Mouse (Mus musculus): ENCODE results near the gene Gm47429.
"Not testable (repeated sequence)": the region's sequence is repeated elsewhere in the genome, so short reads cannot be mapped to it uniquely, and the experiment has no call there.

The Gm47429 gene

DNA sequence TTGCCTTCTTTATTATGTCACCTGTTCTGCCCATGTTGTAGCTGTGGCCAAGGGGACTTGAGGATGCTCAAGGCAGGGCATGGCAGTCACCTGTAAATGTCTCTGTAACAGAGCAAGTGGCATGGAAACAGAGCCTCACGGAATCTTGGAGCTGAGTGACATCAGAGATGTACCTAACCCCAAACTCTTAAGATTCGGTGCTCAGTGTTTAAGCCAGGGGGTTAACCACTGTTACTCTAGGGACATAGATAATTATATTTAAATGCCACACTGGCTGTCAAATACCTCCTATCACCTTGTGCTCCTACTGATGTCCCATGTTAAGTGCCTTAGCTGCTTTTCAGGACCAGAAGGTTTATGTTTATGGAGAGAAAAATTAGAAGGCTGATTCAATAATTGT is at the start of gene Gm47429:
TSS of gene Gm47429 (minus strand) at position 101 of the 400 bp plus-strand sequence.
- no peak for DNase-seq (ENCODE audit: low spot score)

GRCm38 (mm10) chr13:50488510-50488909 is 44.8 kb upstream of the Gm47429 start:
- not testable (repeated sequence) for DNase-seq (ENCODE audit: low spot score)

GRCm38 (mm10) chr13:50467007-50467406 is 23.3 kb upstream of the Gm47429 start, which contains the start of gene Nutm2:
Nutm2 (plus strand) TSS chr13:50467307.
- DNase-seq (ENCODE audit: low spot score), result no peak

DNA sequence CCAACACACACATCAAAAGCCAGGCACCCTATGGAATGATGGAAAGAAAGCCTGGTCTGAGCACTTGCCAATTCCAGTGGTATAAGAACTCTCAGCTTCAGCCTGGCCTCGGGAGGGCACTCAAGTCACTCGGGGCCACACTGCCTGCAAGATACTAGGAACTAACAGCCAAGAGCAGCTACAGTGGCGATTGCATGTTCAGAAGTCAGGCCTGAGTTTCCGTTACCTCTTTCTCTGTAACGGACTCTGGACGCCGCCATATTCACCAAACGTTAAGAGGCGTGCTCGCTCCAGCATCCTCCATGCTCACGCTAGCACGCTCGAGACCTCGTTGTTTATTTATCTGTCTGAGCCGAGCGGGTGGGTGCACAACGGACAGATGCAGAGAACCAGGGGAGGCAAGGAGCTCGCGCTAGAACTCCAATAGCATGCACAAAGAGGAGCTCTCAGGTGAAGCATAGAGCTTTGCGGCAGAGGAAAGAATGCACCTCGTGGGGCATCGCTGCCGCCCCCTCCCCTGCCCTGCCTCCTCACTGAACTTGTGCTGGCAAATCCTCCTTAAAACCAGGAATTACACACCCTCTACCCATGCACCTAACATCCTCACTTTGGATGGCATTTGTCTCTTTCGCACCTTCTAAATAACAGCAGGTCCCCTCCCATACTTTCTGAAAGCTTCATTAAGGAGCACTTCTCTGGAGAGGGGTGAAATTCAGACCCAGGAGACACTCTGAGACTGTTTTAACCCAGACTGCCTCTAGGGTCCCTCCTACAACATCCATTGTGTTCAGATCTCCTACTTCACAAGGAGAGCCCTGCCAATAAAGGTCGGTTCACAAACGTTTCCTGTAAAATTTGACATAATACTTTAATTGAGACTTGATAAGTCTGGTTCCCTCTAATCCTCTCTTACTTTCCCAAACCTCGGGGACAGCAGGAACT is 21.2 kb upstream of the Gm47429 start:
- DNase-seq (ENCODE audit: low spot score), result no peak

DNA sequence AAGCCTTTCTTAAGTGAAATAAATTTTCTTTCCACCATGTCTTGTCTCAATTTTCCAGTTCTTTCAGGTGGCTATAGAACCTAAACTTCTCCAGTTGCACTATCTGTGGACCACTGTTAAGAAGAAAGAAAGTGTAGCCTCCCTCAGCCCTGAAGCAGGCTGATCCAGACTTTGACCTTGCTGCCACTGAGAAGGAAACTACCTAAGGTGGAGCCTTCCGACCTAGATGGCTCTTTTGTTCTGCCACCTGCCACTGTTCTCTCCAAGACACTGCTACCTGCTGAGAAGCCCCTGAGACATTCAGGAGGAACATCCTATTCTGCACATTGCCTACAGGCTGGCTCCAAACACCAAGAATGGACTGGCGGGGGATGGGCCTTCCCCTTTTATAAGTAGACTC is 16.7 kb upstream of the Gm47429 start:
- DNase-seq (ENCODE audit: low spot score), result not testable (repeated sequence)

- DNase-seq (ENCODE audit: low spot score), result no peak
Observed at GRCm38 (mm10) chr13:50453426-50453825, 9.7 kb upstream of the Gm47429 start.

GRCm38 (mm10) chr13:50452266-50452665 is 8.6 kb upstream of the Gm47429 start:
- peak; percentile 19 for DNase-seq (ENCODE audit: low spot score)

DNA sequence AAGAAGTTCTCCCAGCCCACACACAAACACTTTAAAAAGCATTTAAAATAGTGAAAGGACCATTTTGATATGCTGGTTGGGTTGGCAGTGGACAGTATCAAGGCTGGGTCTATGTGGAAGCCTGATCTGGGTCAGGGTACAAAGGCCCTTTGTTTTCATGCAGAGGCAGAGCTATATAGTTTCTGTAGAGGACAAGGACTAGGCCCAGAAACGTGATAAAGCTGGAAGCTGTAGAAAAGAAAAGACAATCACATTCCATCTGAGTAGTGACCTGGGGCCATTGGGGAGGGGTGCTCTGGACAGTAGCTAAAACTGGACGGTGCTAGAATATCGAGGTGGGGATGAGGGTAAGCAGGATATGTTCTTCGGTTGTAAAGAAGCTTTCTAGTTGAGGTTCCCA is 1.5 kb upstream of the Gm47429 start:
- no peak for DNase-seq (ENCODE audit: low spot score)

DNA sequence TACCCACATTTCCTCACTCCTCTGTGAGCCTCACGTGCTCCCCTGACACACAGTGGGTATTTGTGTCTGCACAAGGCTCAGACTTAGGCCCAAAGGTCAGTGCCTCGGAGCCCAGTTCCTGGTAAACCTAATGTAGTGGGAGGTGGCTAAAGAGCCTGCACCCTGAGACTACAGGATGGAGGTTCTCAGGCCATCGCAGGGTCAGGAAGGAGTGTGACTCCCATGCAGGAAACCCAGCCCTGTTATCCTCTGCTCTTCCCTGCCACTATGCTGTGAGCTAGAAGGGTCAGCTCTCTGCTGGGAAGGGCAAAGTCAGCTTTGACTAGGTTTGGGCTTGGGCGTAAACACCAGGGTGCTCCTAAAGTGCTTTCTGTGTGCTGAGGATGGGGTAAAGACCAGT is 17.0 kb downstream of the Gm47429 start:
- DNase-seq (ENCODE audit: low spot score), result no peak

DNA sequence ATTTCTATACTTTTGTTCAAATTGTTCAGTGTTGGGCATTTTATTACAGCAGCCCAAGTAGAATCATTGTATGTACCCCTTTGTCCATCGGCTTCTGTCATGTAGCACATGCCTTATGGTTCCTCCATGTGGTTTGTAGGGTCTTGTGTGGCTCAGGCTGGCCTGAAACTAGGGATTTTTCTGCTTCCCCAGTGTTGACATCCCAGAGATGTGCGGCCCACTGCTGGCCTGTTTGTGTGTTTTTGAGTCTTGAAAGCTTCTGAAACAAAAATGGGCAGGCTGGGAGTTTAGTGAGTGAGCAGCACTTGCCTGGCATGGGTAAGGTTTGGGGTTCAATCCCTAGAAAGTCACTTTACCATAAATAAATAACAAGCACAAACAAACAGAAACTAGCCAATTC is 19.2 kb downstream of the Gm47429 start:
- DNase-seq (ENCODE audit: low spot score), result no peak

DNA sequence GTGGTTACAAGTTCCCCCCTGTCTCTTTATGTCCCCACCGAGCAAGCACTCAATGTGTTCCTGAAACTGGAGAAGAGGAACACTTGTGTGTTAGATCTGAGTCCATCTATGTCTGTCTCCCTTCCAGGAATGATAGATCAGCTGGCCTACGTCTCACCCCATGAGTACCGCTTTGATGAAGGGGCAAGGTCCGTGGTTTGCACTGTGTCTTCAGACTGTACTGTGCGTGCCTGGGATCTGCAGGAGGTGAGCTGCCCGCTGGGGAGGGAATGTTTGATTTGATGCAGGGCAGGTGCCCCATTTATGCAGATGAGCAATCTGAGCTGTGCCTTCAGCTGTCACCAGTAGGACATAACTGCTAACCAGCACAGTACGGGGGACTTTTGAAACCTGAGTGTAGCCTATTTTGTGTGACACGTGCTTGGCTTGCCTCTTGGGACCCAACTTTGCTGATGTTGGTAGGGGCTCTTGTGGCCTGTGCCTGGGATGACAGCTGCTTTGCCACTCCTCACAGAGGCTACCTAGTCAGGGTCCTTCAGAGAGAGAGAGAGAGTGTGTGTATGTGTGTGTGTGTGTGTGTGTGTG is 20.0 kb downstream of the Gm47429 start:
- no peak for DNase-seq (ENCODE audit: low spot score)

DNA sequence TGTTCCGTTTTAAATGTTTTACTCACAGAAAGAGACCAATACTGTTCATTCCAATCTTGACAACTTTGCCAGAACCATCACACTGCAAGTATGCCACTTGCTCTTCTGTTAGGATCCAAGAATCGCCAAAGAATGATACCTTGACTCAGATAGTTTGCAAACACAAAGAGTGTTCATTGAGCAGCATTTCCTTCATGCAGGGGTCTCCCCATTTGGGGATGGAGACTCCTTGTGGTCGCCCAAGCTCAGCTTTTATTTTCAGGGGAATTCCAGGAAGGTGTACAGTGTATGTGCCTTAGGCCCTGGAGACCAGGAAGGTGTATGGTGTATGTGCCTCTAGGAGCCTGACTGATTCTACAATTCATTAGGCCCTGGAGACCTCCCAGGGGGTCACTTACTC is 25.3 kb downstream of the Gm47429 start:
- DNase-seq (ENCODE audit: low spot score), result no peak

DNA sequence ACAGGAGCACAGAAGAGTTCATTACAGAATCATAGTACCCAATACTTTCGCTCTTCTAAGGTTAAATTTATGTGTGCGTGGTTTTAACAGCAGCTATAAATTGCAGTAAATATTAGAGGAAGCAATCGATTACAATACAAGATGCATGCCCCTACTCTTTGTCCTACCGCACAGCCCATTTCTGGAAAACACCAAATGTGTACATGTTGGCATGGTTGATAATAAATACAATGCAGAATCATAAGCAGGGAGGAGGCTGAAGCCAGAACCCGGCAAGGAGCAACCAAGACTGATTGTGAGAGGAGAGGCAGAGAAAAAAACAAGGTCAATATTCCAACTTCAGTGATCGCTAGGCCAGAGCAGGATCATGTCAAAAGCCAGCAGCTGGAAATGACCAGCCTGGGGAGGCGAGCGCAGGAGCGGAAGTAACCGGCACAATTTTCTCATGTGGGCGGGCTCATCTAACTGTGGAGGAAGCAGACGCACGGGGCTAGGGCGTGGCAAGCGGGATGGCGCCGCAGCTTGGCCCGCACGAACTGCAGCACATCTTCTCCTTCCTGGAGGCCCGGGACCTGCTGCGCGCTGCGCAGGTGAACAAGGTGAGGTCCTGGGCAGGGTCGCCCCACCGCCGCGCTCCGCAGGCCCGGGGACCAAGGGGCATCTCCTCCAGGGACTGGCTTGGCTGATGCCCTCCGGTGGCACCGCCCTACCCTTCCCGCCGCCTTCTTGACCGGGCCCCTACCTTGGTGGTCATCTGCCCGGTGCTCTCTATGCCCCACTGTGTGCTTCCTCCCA is 26.1 kb downstream of the Gm47429 start, which contains the start of gene Fbxw17:
TSS of gene Fbxw17 (plus strand) at position 476 of the 795 bp plus-strand sequence.
- DNase-seq (ENCODE audit: low spot score), result peak; percentile 63

Measured in ovary, adult 18-20 months (tissue).